Mouse (Mus musculus) CH12.LX (cell line): Measurements from ENCODE around the gene Gng2. TPM values are rescaled to one million over a fixed set of nuclear protein-coding genes. Genes with fewer than 3 reads are reported as not detected.
"Not testable (repeated sequence)": the region's sequence is repeated elsewhere in the genome, so short reads cannot be mapped to it uniquely, and the experiment has no call there.

Experiments used
- DNase-seq: peaks from one replicate; pipeline ENCODE4 v3.0.0-alpha.2; 2013; ENCODE audit errors: extremely low read depth
- H3K27ac ChIP-seq: 2 replicates; pipeline ENCODE4 v1.5.1; 2012; ENCODE audit warnings: low read depth, mild to moderate bottlenecking, control low read depth, moderate library complexity; ENCODE audit not compliant: insufficient read depth
- H3K27me3 ChIP-seq: replicated peaks from 2 replicates; pipeline ENCODE3; 2012; ENCODE audit warnings: inconsistent platforms
- H3K36me3 ChIP-seq, 2 experiments: replicated peaks in 1 of 2; 2 replicates each; pipeline versions ENCODE3 to v1.6.1; 2012; ENCODE audit warnings: inconsistent platforms in 1 of 2, low read length in 1 of 2, mild to moderate bottlenecking in 1 of 2, mixed read lengths in 1 of 2, moderate library complexity in 1 of 2; ENCODE audit not compliant: control insufficient read depth in 1 of 2, insufficient read depth in 1 of 2
- H3K4me1 ChIP-seq, 2 experiments: 2 replicates each; pipeline ENCODE4 v1.6.1; 2012; ENCODE audit warnings: inconsistent platforms in 1 of 2, moderate library complexity in 1 of 2; ENCODE audit not compliant: insufficient read depth in 2 of 2, control insufficient read depth in 1 of 2
- H3K4me2 ChIP-seq: 2 replicates; pipeline ENCODE4 v1.6.1; 2012; ENCODE audit warnings: low read depth, mild to moderate bottlenecking, control low read depth; ENCODE audit not compliant: poor library complexity, insufficient read depth, severe bottlenecking
- H3K4me3 ChIP-seq, 3 experiments: fragments of 150-350 bp in 1 of 3; sonication (generic) in 1 of 3; replicated peaks in 1 of 3; 2 replicates each; pipeline versions ENCODE3 to v1.5.1; 2011 to 2012; ENCODE audit warnings: low read depth in 2 of 3, low read length in 2 of 3, mild to moderate bottlenecking in 2 of 3, moderate library complexity in 2 of 3, control low read depth in 1 of 3, improper control_type of control experiment in 1 of 3, inconsistent platforms in 1 of 3, mixed read lengths in 1 of 3; ENCODE audit not compliant: poor library complexity in 1 of 3
- H3K79me2 ChIP-seq: replicated peaks from 2 replicates; pipeline ENCODE4 v1.6.1; 2012; ENCODE audit warnings: mild to moderate bottlenecking, moderate library complexity; ENCODE audit not compliant: control insufficient read depth, poor library complexity, insufficient read depth, severe bottlenecking; ENCODE audit errors: extremely low read depth
- H3K9ac ChIP-seq: 2 replicates; pipeline ENCODE4 v1.6.1; 2012; ENCODE audit warnings: low read depth, mild to moderate bottlenecking, control low read depth, moderate library complexity; ENCODE audit not compliant: insufficient read depth
- H3K9me3 ChIP-seq: replicated peaks from 2 replicates; pipeline ENCODE3; 2012; ENCODE audit warnings: low read length, inconsistent platforms, mixed read lengths
- CHD2 ChIP-seq: IDR thresholded peaks from 2 replicates; pipeline ENCODE4 v1.6.1; 2011; ENCODE audit warnings: low read length, improper control_type of control experiment
- CTCF ChIP-seq, 2 experiments: IDR thresholded peaks in 1 of 2; conservative IDR thresholded peaks in 1 of 2; 2 replicates each; pipeline ENCODE4 v1.5.1; 2011 to 2012; ENCODE audit warnings: low read depth in 2 of 2, low read length in 2 of 2, improper control_type of control experiment in 1 of 2, inconsistent platforms in 1 of 2, mild to moderate bottlenecking in 1 of 2, moderate library complexity in 1 of 2
- ELF1 ChIP-seq: IDR thresholded peaks from 2 replicates; pipeline ENCODE4 v1.6.1; 2014; ENCODE audit warnings: low read depth, mild to moderate bottlenecking, inconsistent platforms, low read length, improper control_type of control experiment
- EP300 ChIP-seq: IDR thresholded peaks from 2 replicates; pipeline ENCODE4 v1.6.1; 2011; ENCODE audit warnings: low read length, improper control_type of control experiment
- ETS1 ChIP-seq: conservative IDR thresholded peaks from 2 replicates; pipeline ENCODE4 v1.6.1; 2012; ENCODE audit warnings: low read depth, mild to moderate bottlenecking, inconsistent platforms, low read length, improper control_type of control experiment, moderate library complexity
- GABPA ChIP-seq: IDR thresholded peaks from 2 replicates; pipeline ENCODE4 v1.6.1; 2012; ENCODE audit warnings: low read depth, low read length, improper control_type of control experiment, inconsistent platforms; ENCODE audit not compliant: insufficient replicate concordance
- HCFC1 ChIP-seq: IDR thresholded peaks from 2 replicates; pipeline ENCODE4 v1.6.1; 2012; ENCODE audit warnings: low read depth, mild to moderate bottlenecking, inconsistent platforms, low read length, improper control_type of control experiment
- KAT2A ChIP-seq: IDR thresholded peaks from 2 replicates; pipeline ENCODE4 v1.6.1; 2012; ENCODE audit warnings: low read length, improper control_type of control experiment, inconsistent platforms; ENCODE audit not compliant: insufficient replicate concordance
- MAFK ChIP-seq: IDR thresholded peaks from 2 replicates; pipeline ENCODE4 v1.6.1; 2011; ENCODE audit warnings: low read length, improper control_type of control experiment; ENCODE audit not compliant: insufficient replicate concordance
- MAX ChIP-seq: IDR thresholded peaks from 2 replicates; pipeline ENCODE4 v1.6.1; 2011; ENCODE audit warnings: low read length, improper control_type of control experiment
- MAZ ChIP-seq: IDR thresholded peaks from 2 replicates; pipeline ENCODE4 v1.6.1; 2012; ENCODE audit warnings: low read depth, mild to moderate bottlenecking, inconsistent platforms, low read length, improper control_type of control experiment, moderate library complexity
- MEF2A ChIP-seq: IDR thresholded peaks from 2 replicates; pipeline ENCODE4 v1.6.1; 2014; ENCODE audit warnings: low read depth, mild to moderate bottlenecking, inconsistent platforms, low read length, improper control_type of control experiment, borderline replicate concordance
- MXI1 ChIP-seq: IDR thresholded peaks from 2 replicates; pipeline ENCODE4 v1.6.1; 2011; ENCODE audit warnings: mild to moderate bottlenecking, low read depth, low read length, improper control_type of control experiment
- MYC ChIP-seq: IDR thresholded peaks from 2 replicates; pipeline ENCODE4 v1.6.1; 2011; ENCODE audit warnings: low read depth, mild to moderate bottlenecking, improper control_type of control experiment, low read length
- NRF1 ChIP-seq: IDR thresholded peaks from 2 replicates; pipeline ENCODE4 v1.6.1; 2014; ENCODE audit warnings: low read depth, mild to moderate bottlenecking, inconsistent platforms, low read length, improper control_type of control experiment, moderate library complexity
- PAX5 ChIP-seq: IDR thresholded peaks from 2 replicates; pipeline ENCODE4 v1.6.1; 2012; ENCODE audit warnings: low read length, inconsistent platforms, mixed read lengths
- POLR2A ChIP-seq: IDR thresholded peaks from 2 replicates; pipeline ENCODE4 v1.6.1; 2011; ENCODE audit warnings: low read depth, mild to moderate bottlenecking, improper control_type of control experiment, low read length
- POLR2AphosphoS2 ChIP-seq: IDR thresholded peaks from 2 replicates; pipeline ENCODE4 v1.6.1; 2011; ENCODE audit warnings: low read depth, low read length, improper control_type of control experiment
- RAD21 ChIP-seq: IDR thresholded peaks from 2 replicates; pipeline ENCODE4 v1.6.1; 2011; ENCODE audit warnings: low read depth, mild to moderate bottlenecking, low read length, improper control_type of control experiment, moderate library complexity
- RCOR1 ChIP-seq: conservative IDR thresholded peaks from 2 replicates; pipeline ENCODE4 v1.6.1; 2012; ENCODE audit warnings: low read depth, mild to moderate bottlenecking, inconsistent platforms, low read length, improper control_type of control experiment
- SIN3A ChIP-seq: IDR thresholded peaks from 2 replicates; pipeline ENCODE4 v1.6.1; 2012; ENCODE audit warnings: low read length, improper control_type of control experiment, inconsistent platforms
- SMC3 ChIP-seq: IDR thresholded peaks from 2 replicates; pipeline ENCODE4 v1.6.1; 2011; ENCODE audit warnings: low read depth, low read length, improper control_type of control experiment
- TCF12 ChIP-seq: IDR thresholded peaks from 2 replicates; pipeline ENCODE4 v1.6.1; 2014; ENCODE audit warnings: low read depth, mild to moderate bottlenecking, inconsistent platforms, low read length, improper control_type of control experiment
- UBTF ChIP-seq: IDR thresholded peaks from 2 replicates; pipeline ENCODE4 v1.6.1; 2012; ENCODE audit warnings: low read depth, mild to moderate bottlenecking, inconsistent platforms, low read length, improper control_type of control experiment, moderate library complexity
- USF1 ChIP-seq: IDR thresholded peaks from 2 replicates; pipeline ENCODE4 v1.6.1; 2014; ENCODE audit warnings: low read depth, mild to moderate bottlenecking, inconsistent platforms, low read length, improper control_type of control experiment
- ZC3H11A ChIP-seq: IDR thresholded peaks from 2 replicates; pipeline ENCODE4 v1.6.1; 2012; ENCODE audit warnings: low read depth, mild to moderate bottlenecking, inconsistent platforms, low read length, improper control_type of control experiment
- ZKSCAN1 ChIP-seq: IDR thresholded peaks from 2 replicates; pipeline ENCODE4 v1.6.1; 2012; ENCODE audit warnings: low read depth, inconsistent platforms, low read length, improper control_type of control experiment, borderline replicate concordance
- ZNF384 ChIP-seq: IDR thresholded peaks from 2 replicates; pipeline ENCODE4 v1.6.1; 2012; ENCODE audit warnings: low read depth, low read length, improper control_type of control experiment, inconsistent platforms
- dilution Hi-C: fragments of 300-500 bp; cut with MboI; formaldehyde crosslinking; loops from 2 replicates; pipeline ENCODE4 v1.14.3; 2020; ENCODE audit warnings: low sequenced_read_pairs; ENCODE audit not compliant: extremely low pct_unique_long_range_greater_than_20kb, extremely low pct_ligation_motif_present
- in situ Hi-C: fragments of 300-500 bp; cut with MboI; formaldehyde crosslinking; loops from 3 replicates; pipeline ENCODE4 v1.14.3; 2019; ENCODE audit warnings: low sequenced_read_pairs, low pct_ligation_motif_present, low pct_unique_long_range_greater_than_20kb, mixed read lengths
- polyA plus RNA-seq: library from polyadenylated mRNA; unstranded; fragments of >175 nt; gene quantifications from 2 replicates; pipeline ENCODE4 v1.2.1, GENCODE M21; 2012; ENCODE audit warnings: low read depth; ENCODE audit not compliant: insufficient read length
- total RNA-seq, 2 experiments: library from RNA; depleted of rRNA; stranded (reverse); fragments of 300-350 nt in 1 of 2; fragments of >200 nt in 1 of 2; gene quantifications; 2 replicates each; pipeline ENCODE4 v1.2.3; 2012 to 2014

Gng2 gene
- total and polyA plus RNA-seq, 3 experiments, result 52.1 to 67.7 (median 63.4) TPM

DNA sequence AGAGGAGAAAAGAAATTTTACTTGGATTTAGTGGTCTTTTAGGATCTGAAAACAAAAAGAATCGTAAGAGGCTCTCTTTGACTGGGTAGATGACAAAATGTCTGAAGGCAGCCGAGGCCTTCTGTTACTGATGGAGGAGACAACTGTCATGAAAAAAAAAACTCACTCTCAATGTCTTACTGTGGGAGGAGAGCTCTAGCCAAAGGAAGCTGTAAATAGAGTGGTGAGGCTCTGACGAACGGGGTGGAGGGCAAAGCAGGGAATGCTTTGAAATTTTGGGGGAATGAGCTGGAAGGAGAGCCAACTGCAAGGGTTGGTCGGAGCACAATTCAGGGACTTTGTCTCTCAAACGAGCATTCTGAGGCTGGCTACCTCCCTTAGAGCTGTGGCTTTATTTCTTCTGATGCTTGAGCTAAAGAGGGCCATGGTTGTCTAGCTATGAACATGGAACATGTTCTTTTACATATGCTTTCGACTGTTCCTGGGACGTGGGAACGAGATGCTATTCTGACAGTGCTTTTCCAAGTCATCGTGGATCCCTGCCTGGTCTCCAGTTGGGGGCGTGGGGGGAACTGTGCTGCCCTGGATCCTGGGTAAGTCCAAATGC lies 103.1 kb downstream of the Gng2 start:
- dilution Hi-C loops (no loop called here), in situ Hi-C loops (no loop called here)
- Histone ChIP-seq H3K36me3 (peaks cover 19 to 41% of the 10 kb centered on the region in 2 experiments), H3K4me3 (no peak overlapping the region), H3K79me2 (no peaks in the 10 kb centered on the region), H3K4me2 (no peak overlapping the region), H3K27me3 (no peaks in the 10 kb centered on the region), H3K9ac (no peak overlapping the region), H3K4me1 (peaks cover 0 to 8% of the 10 kb centered on the region in 2 experiments; a peak in 2 of 4 replicates), H3K27ac (no peak overlapping the region), H3K9me3 (no peaks in the 10 kb centered on the region)
- DNase-seq, result no peak
- TF ChIP-seq MAX (no peak), UBTF (no peak), POLR2AphosphoS2 (no peak), KAT2A (no peak), TCF12 (no peak), RAD21 (no peak), CTCF (conservative IDR thresholded peaks at IDR 0.05 in 1 of 2, IDR thresholded peaks at IDR 0.05 in 1 of 2; ENCODE audit: low read depth in 2 of 2, low read length in 2 of 2) (no peak), MXI1 (no peak), PAX5 (no peak), EP300 (no peak), MAZ (no peak), HCFC1 (no peak), ZKSCAN1 (no peak), ZNF384 (no peak), ZC3H11A (no peak), MYC (no peak), SIN3A (no peak), NRF1 (no peak), MEF2A (no peak), USF1 (no peak)

DNA sequence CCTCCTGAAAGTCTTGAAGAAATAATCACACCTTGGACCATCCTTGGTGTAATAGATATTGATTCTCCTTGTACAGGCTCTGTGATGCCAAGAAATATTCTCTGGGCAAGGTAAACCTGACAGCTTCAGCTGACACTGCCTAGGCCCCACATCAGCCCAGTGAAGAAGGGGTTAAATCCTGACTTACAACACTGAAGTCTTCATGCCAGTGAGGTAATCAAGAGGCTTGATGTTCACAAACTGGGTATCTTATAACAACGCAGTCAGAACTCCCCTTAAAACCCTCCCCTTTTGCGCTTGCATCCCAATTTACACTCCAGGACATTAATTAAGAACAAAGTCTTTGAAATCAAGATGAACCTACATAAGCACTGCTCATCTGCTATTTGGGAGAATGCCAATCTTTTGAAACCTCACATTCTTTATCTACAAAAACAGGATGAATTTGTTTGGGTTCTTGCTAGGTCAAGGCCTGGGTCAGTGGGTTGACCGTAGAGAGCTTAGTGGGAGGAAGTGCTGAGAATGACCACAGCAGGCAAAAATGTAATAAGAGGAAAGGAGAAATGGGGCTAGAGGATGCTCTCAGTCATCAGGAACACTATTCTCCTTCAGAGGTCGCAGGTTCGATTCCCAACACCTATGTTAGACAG lies 110.0 kb downstream of the Gng2 start:
- no peak for DNase-seq
- in situ Hi-C loops, result no loop called here
- H3K4me1 ChIP-seq, result peaks cover 0 to 8% of the 10 kb centered on the region in 2 experiments; a peak in 2 of 4 replicates

DNA sequence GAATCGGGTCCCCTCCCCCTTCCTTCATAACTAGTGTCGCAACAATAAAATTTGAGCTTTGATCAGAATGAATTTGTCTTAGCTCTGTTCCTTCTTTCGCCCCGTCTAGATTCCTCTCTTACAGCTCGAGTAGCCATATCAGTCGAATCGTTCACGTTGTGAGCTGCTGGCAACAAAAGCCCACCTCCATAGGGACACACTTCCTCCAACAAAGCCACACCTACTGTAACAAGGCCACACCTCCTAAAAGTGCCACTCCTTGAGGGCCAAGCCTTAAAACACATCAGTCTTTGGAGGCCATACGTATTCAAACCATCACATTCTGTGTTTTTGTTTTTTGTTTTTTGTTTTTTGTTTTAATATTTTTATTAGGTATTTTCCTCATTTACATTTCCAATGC lies 112.3 kb downstream of the Gng2 start:
- H3K27ac ChIP-seq, in situ Hi-C loops, H3K4me2 ChIP-seq, DNase-seq, dilution Hi-C loops, H3K4me3 ChIP-seq, H3K79me2 ChIP-seq, H3K9ac ChIP-seq, H3K36me3 ChIP-seq, H3K9me3 ChIP-seq, H3K27me3 ChIP-seq, H3K4me1 ChIP-seq: not testable (repeated sequence)

More for the DNA sequence above, 110.0 kb downstream of the Gng2 start:
- Histone ChIP-seq H3K36me3 (peaks cover 0 to 5% of the 10 kb centered on the region in 2 experiments), H3K27ac (no peak overlapping the region), H3K9ac (no peak overlapping the region), H3K4me3 (no peak overlapping the region), H3K79me2 (no peaks in the 10 kb centered on the region), H3K27me3 (no peaks in the 10 kb centered on the region), H3K9me3 (no peaks in the 10 kb centered on the region), H3K4me2 (no peak overlapping the region)
- dilution Hi-C loops, result no loop called here
- TF ChIP-seq UBTF, result no peak
- TF ChIP-seq SMC3, result no peak
- TF ChIP-seq KAT2A, result no peak
- no peak for TF ChIP-seq GABPA
- TF ChIP-seq ZNF384, result no peak
- no peak for TF ChIP-seq EP300
- TF ChIP-seq SIN3A, result no peak
- no peak for TF ChIP-seq ETS1
- no peak for TF ChIP-seq RAD21
- TF ChIP-seq MAFK, result no peak
- TF ChIP-seq ZKSCAN1, result no peak
- TF ChIP-seq NRF1, result no peak
- no peak for TF ChIP-seq HCFC1
- TF ChIP-seq ELF1, result no peak
- no peak for TF ChIP-seq POLR2A
- no peak for TF ChIP-seq RCOR1
- TF ChIP-seq MEF2A, result no peak
- TF ChIP-seq CHD2, result no peak
- TF ChIP-seq TCF12, result no peak
